Mouse (Mus musculus) MEL (cell line): ENCODE measurements at regions not wholly inside any gene's neighbourhood (a gene's known extent, or its start where the extent isn't known, plus 50 kb on each side); places are given as distances from the start of the nearest gene placed in this dataset.

Experiments used
- DNase-seq: peaks from one replicate; pipeline ENCODE4 v3.0.0; 2011; ENCODE audit warnings: low read depth, low spot score
- H3K27ac ChIP-seq: 2 replicates; pipeline ENCODE4 v1.5.1; 2012; ENCODE audit warnings: low read depth, mild to moderate bottlenecking, control low read depth, low read length, moderate library complexity; ENCODE audit not compliant: control insufficient read depth
- H3K27me3 ChIP-seq, 2 experiments: fragments of 150-350 bp in 1 of 2; sonication (generic) in 1 of 2; 2 replicates each; pipeline ENCODE4 v1.6.1; 2012; ENCODE audit warnings: low read length in 2 of 2, mild to moderate bottlenecking in 2 of 2, improper control_type of control experiment in 1 of 2, moderate library complexity in 1 of 2; ENCODE audit not compliant: insufficient read depth in 2 of 2, control insufficient read depth in 1 of 2
- H3K36me3 ChIP-seq, 2 experiments: 2 replicates each; pipeline ENCODE4 v1.6.1; 2012 to 2014; ENCODE audit warnings: low read length in 2 of 2, improper control_type of control experiment in 1 of 2, inconsistent platforms in 1 of 2, mild to moderate bottlenecking in 1 of 2; ENCODE audit not compliant: insufficient read depth in 2 of 2, control insufficient read depth in 1 of 2
- H3K4me1 ChIP-seq, 2 experiments: fragments of 150-350 bp in 1 of 2; sonication (generic) in 1 of 2; 2 replicates each; pipeline ENCODE4 v1.6.1; 2012; ENCODE audit warnings: low read length in 2 of 2, improper control_type of control experiment in 1 of 2, mild to moderate bottlenecking in 1 of 2; ENCODE audit not compliant: insufficient read depth in 2 of 2, control insufficient read depth in 1 of 2
- H3K4me3 ChIP-seq, 2 experiments: fragments of 150-350 bp in 1 of 2; sonication (generic) in 1 of 2; 2 replicates each; pipeline ENCODE4 v1.5.1; 2012; ENCODE audit warnings: low read depth in 2 of 2, low read length in 2 of 2, mild to moderate bottlenecking in 2 of 2, moderate library complexity in 2 of 2, control low read depth in 1 of 2, improper control_type of control experiment in 1 of 2; ENCODE audit not compliant: control insufficient read depth in 1 of 2, insufficient read depth in 1 of 2
- H3K79me2 ChIP-seq: 2 replicates; pipeline ENCODE4 v1.6.1; 2012; ENCODE audit warnings: mild to moderate bottlenecking, low read length, moderate library complexity; ENCODE audit not compliant: control insufficient read depth, poor library complexity, insufficient read depth
- H3K9ac ChIP-seq: 2 replicates; pipeline ENCODE4 v1.6.1; 2012; ENCODE audit warnings: low read depth, mild to moderate bottlenecking, control low read depth, low read length, moderate library complexity; ENCODE audit not compliant: control insufficient read depth, poor library complexity, severe bottlenecking
- H3K9me3 ChIP-seq: fragments of 150-350 bp; sonication (generic); replicated peaks from 2 replicates; pipeline ENCODE4 v1.6.1; 2012; ENCODE audit warnings: mild to moderate bottlenecking, low read length, improper control_type of control experiment, moderate library complexity; ENCODE audit not compliant: insufficient read depth
- CHD1 ChIP-seq: IDR thresholded peaks from 2 replicates; pipeline ENCODE4 v1.6.1; 2012; ENCODE audit warnings: low read depth, mild to moderate bottlenecking, inconsistent platforms, low read length, improper control_type of control experiment
- CHD2 ChIP-seq: IDR thresholded peaks from 2 replicates; pipeline ENCODE4 v1.6.1; 2011; ENCODE audit warnings: low read length, improper control_type of control experiment
- CTCF ChIP-seq, 3 experiments: IDR thresholded peaks in 2 of 3; conservative IDR thresholded peaks in 1 of 3; 2 replicates each; pipeline ENCODE4 v1.5.1; 2011 to 2012; ENCODE audit warnings: low read length in 3 of 3, low read depth in 2 of 3, mild to moderate bottlenecking in 2 of 3, improper control_type of control experiment in 1 of 3, inconsistent platforms in 1 of 3, mixed read lengths in 1 of 3, moderate library complexity in 1 of 3; ENCODE audit not compliant: control insufficient read depth in 1 of 3, insufficient read depth in 1 of 3, poor library complexity in 1 of 3, severe bottlenecking in 1 of 3
- ELF1 ChIP-seq: IDR thresholded peaks from 2 replicates; pipeline ENCODE4 v1.6.1; 2014; ENCODE audit warnings: low read depth, mild to moderate bottlenecking, inconsistent platforms, low read length, improper control_type of control experiment, moderate library complexity
- ETS1 ChIP-seq: IDR thresholded peaks from 2 replicates; pipeline ENCODE4 v1.6.1; 2012; ENCODE audit warnings: low read depth, mild to moderate bottlenecking, inconsistent platforms, low read length, improper control_type of control experiment, moderate library complexity
- GABPA ChIP-seq: IDR thresholded peaks from 2 replicates; pipeline ENCODE4 v1.6.1; 2012; ENCODE audit warnings: low read depth, mild to moderate bottlenecking, inconsistent platforms, low read length, improper control_type of control experiment, moderate library complexity
- HCFC1 ChIP-seq: IDR thresholded peaks from 2 replicates; pipeline ENCODE4 v1.6.1; 2012; ENCODE audit warnings: low read depth, mild to moderate bottlenecking, inconsistent platforms, low read length, improper control_type of control experiment, moderate library complexity
- JUND ChIP-seq: IDR thresholded peaks from 2 replicates; pipeline ENCODE4 v1.6.1; 2011; ENCODE audit warnings: low read depth, mild to moderate bottlenecking, improper control_type of control experiment, low read length
- MAX ChIP-seq: IDR thresholded peaks from 2 replicates; pipeline ENCODE4 v1.6.1; 2011; ENCODE audit warnings: low read length, improper control_type of control experiment
- MXI1 ChIP-seq: IDR thresholded peaks from 2 replicates; pipeline ENCODE4 v1.6.1; 2011; ENCODE audit warnings: mild to moderate bottlenecking, low read depth, low read length, improper control_type of control experiment
- MYB ChIP-seq: IDR thresholded peaks from 2 replicates; pipeline ENCODE4 v1.6.1; 2011; ENCODE audit warnings: mild to moderate bottlenecking, low read depth, low read length, improper control_type of control experiment
- MYC ChIP-seq: IDR thresholded peaks from 2 replicates; pipeline ENCODE4 v1.6.1; 2011; ENCODE audit warnings: low read depth, mild to moderate bottlenecking, low read length, improper control_type of control experiment, moderate library complexity
- NELFE ChIP-seq: IDR thresholded peaks from 2 replicates; pipeline ENCODE4 v1.6.1; 2011; ENCODE audit warnings: low read depth, low read length, improper control_type of control experiment
- POLR2A ChIP-seq, 2 experiments: IDR thresholded peaks; 2 replicates each; pipeline ENCODE4 v1.6.1; 2011 to 2012; ENCODE audit warnings: low read length in 2 of 2, mild to moderate bottlenecking in 2 of 2, control low read depth in 1 of 2, improper control_type of control experiment in 1 of 2, low read depth in 1 of 2, moderate library complexity in 1 of 2; ENCODE audit not compliant: control insufficient read depth in 1 of 2, insufficient read depth in 1 of 2, poor library complexity in 1 of 2
- POLR2AphosphoS5 ChIP-seq: IDR thresholded peaks from 2 replicates; pipeline ENCODE4 v1.6.1; 2012; ENCODE audit warnings: low read depth, borderline replicate concordance, mild to moderate bottlenecking, inconsistent platforms, low read length, moderate library complexity, mixed read lengths
- RAD21 ChIP-seq: IDR thresholded peaks from 2 replicates; pipeline ENCODE4 v1.6.1; 2011; ENCODE audit warnings: mild to moderate bottlenecking, low read depth, low read length, improper control_type of control experiment
- RCOR1 ChIP-seq: IDR thresholded peaks from 2 replicates; pipeline ENCODE4 v1.6.1; 2012; ENCODE audit warnings: low read depth, mild to moderate bottlenecking, inconsistent platforms, low read length, improper control_type of control experiment
- SMC3 ChIP-seq: IDR thresholded peaks from 2 replicates; pipeline ENCODE4 v1.6.1; 2011; ENCODE audit warnings: low read depth, low read length, improper control_type of control experiment
- TAL1 ChIP-seq: IDR thresholded peaks from 2 replicates; pipeline ENCODE4 v1.6.1; 2012; ENCODE audit warnings: mild to moderate bottlenecking, inconsistent platforms, low read length, moderate library complexity, mixed read lengths
- TCF12 ChIP-seq: IDR thresholded peaks from 2 replicates; pipeline ENCODE4 v1.6.1; 2014; ENCODE audit warnings: low read depth, mild to moderate bottlenecking, inconsistent platforms, low read length, improper control_type of control experiment, moderate library complexity
- UBTF ChIP-seq: IDR thresholded peaks from 2 replicates; pipeline ENCODE4 v1.6.1; 2012; ENCODE audit warnings: low read depth, mild to moderate bottlenecking, inconsistent platforms, low read length, improper control_type of control experiment, moderate library complexity, borderline replicate concordance; ENCODE audit not compliant: insufficient read depth
- USF1 ChIP-seq: IDR thresholded peaks from 2 replicates; pipeline ENCODE4 v1.6.1; 2014; ENCODE audit warnings: low read depth, mild to moderate bottlenecking, inconsistent platforms, low read length, improper control_type of control experiment, moderate library complexity
- USF2 ChIP-seq, 2 experiments: IDR thresholded peaks; 2 replicates each; pipeline ENCODE4 v1.6.1; 2011 to 2012; ENCODE audit warnings: improper control_type of control experiment in 2 of 2, low read length in 2 of 2, borderline replicate concordance in 1 of 2, inconsistent platforms in 1 of 2, low read depth in 1 of 2, mild to moderate bottlenecking in 1 of 2; ENCODE audit not compliant: insufficient read depth in 1 of 2
- ZC3H11A ChIP-seq: IDR thresholded peaks from 2 replicates; pipeline ENCODE4 v1.6.1; 2012; ENCODE audit warnings: low read depth, mild to moderate bottlenecking, inconsistent platforms, low read length, improper control_type of control experiment
- ZKSCAN1 ChIP-seq: IDR thresholded peaks from 2 replicates; pipeline ENCODE4 v1.6.1; 2012; ENCODE audit warnings: low read depth, mild to moderate bottlenecking, inconsistent platforms, low read length, improper control_type of control experiment, moderate library complexity
- ZMIZ1 ChIP-seq: IDR thresholded peaks from 2 replicates; pipeline ENCODE4 v1.6.1; 2012; ENCODE audit warnings: low read depth, mild to moderate bottlenecking, inconsistent platforms, low read length, improper control_type of control experiment, moderate library complexity

DNA sequence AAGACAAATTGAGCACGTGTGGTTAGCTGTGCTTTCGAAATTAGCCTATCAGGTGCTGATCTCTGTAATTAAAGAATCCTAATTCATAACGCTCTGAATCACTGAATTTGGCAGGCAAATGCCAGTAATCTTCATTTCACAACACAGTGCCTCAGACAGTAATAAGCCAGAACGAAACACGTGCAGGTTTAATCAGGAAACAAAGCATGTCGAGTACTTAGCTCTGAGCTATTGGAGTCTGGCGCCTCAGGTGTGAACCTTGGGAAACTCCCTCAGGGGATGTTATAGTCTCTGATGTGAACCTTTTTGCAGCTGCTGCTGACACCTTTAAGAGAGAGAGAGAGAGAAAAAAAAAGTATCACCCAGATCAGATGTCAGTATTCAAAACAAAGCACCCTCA lies 232.6 kb downstream of the Cog6 start:
- TF ChIP-seq MYC = no peak
- no peak for TF ChIP-seq NELFE
- TF ChIP-seq, all 39 proteins: peak for 0

GRCm38 (mm10) chr3:52782576-52782975 lies 234.5 kb downstream of the Cog6 start:
- no peaks in the 10 kb centered on the region for H3K79me2 ChIP-seq
- no peak for TF ChIP-seq ZMIZ1
- no peak for TF ChIP-seq USF1
- no peak for TF ChIP-seq ETS1
- TF ChIP-seq UBTF = no peak
- TF ChIP-seq RCOR1 = no peak
- TF ChIP-seq ELF1 = no peak
- no peak for TF ChIP-seq MXI1
- TF ChIP-seq CHD1 = no peak
- no peak for TF ChIP-seq HCFC1
- TF ChIP-seq SMC3 = no peak
- no peaks in the 10 kb centered on the region for H3K36me3 ChIP-seq
- no peaks in the 10 kb centered on the region for H3K9me3 ChIP-seq
- H3K9ac ChIP-seq = no peak overlapping the region
- H3K27me3 ChIP-seq = no peaks in the 10 kb centered on the region
- no peaks in the 10 kb centered on the region for H3K4me1 ChIP-seq
- no peak overlapping the region for H3K4me3 ChIP-seq
- H3K27ac ChIP-seq = no peak overlapping the region
- no peak for DNase-seq

More for the DNA sequence above, 232.6 kb downstream of the Cog6 start:
- no peak overlapping the region for H3K9ac ChIP-seq
- H3K9me3 ChIP-seq = no peaks in the 10 kb centered on the region
- H3K27me3 ChIP-seq = no peaks in the 10 kb centered on the region
- H3K4me3 ChIP-seq = no peak overlapping the region
- no peak overlapping the region for H3K27ac ChIP-seq
- DNase-seq = no peak
- H3K36me3 ChIP-seq = no peaks in the 10 kb centered on the region
- no peaks in the 10 kb centered on the region for H3K79me2 ChIP-seq
- H3K4me1 ChIP-seq = no peaks in the 10 kb centered on the region

DNA sequence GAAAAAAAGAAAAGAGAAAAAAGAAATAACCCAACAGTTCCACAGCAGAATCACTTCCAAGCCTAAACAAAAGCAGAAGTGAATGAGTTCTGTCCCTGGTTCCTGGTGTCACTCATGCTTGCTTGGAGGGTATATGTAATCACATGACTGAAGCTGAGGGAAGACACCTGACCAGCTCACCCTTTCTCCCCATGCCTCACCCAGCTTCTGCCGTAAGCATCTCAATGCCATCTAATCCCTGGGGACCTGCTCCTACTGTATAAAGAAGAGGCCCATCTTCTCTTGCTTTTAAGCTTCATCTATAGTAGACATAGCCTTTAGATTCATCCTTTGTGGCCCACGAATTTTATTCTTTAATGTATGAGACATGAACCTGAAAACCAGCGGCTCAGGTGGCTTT lies 235.5 kb downstream of the Cog6 start:
- no peak overlapping the region for H3K9ac ChIP-seq
- no peak overlapping the region for H3K27ac ChIP-seq
- no peaks in the 10 kb centered on the region for H3K36me3 ChIP-seq
- H3K9me3 ChIP-seq = no peaks in the 10 kb centered on the region
- TF ChIP-seq GABPA (no peak), JUND (no peak), POLR2AphosphoS5 (no peak), USF1 (no peak), CHD1 (no peak), CTCF (IDR thresholded peaks at IDR 0.05 in 2 of 3, conservative IDR thresholded peaks at IDR 0.05 in 1 of 3; ENCODE audit: control insufficient read depth in 1 of 3, insufficient read depth in 1 of 3, low read depth in 2 of 3, low read length in 3 of 3, poor library complexity in 1 of 3, severe bottlenecking in 1 of 3) (no peak), ETS1 (no peak), MAX (no peak), MYB (no peak), ZC3H11A (no peak), SMC3 (no peak), TCF12 (no peak), TAL1 (no peak), NELFE (no peak), CHD2 (no peak), USF2 (IDR thresholded peaks at IDR 0.05; ENCODE audit: borderline replicate concordance in 1 of 2, insufficient read depth in 1 of 2, low read depth in 1 of 2, low read length in 2 of 2) (no peak), HCFC1 (no peak), RAD21 (no peak), ZKSCAN1 (no peak), POLR2A (IDR thresholded peaks at IDR 0.05; ENCODE audit: control insufficient read depth in 1 of 2, insufficient read depth in 1 of 2, low read depth in 1 of 2, low read length in 2 of 2, poor library complexity in 1 of 2) (no peak)
- TF ChIP-seq, all 39 proteins: peak for 0
- Histone ChIP-seq H3K27me3 (no peaks in the 10 kb centered on the region), H3K79me2 (no peaks in the 10 kb centered on the region), H3K4me3 (no peak overlapping the region), H3K4me1 (no peaks in the 10 kb centered on the region)
- DNase-seq = no peak
